Mouse (Mus musculus) urinary bladder, postnatal 4 days (tissue): ENCODE results near the gene Galnt10.
"Not testable (repeated sequence)": the region's sequence is repeated elsewhere in the genome, so short reads cannot be mapped to it uniquely, and the experiment has no call there.

Source experiments
- DNase-seq, 2 experiments: peaks; one replicate each; pipeline ENCODE4 v3.0.0; 2021 to 2022; ENCODE audit warnings: low spot score in 2 of 2

Gene Galnt10

GRCm38 (mm10) chr11:57786616-57787418 is 141.6 kb downstream of the Galnt10 start:
- DNase-seq: peak in 1 of 2 experiments; percentile 26

GRCm38 (mm10) chr11:57787913-57788312 is 142.7 kb downstream of the Galnt10 start:
- DNase-seq: no peak

- DNase-seq: no peak
Observed at GRCm38 (mm10) chr11:57790866-57791535, 145.8 kb downstream of the Galnt10 start.

GRCm38 (mm10) chr11:57795086-57795485 is 149.8 kb downstream of the Galnt10 start:
- DNase-seq: no peak

- DNase-seq: no peak
Observed at GRCm38 (mm10) chr11:57797828-57798227, 152.6 kb downstream of the Galnt10 start.

GRCm38 (mm10) chr11:57799456-57799855 is 154.2 kb downstream of the Galnt10 start:
- no peak for DNase-seq

GRCm38 (mm10) chr11:57800266-57800951 is 155.2 kb downstream of the Galnt10 start:
- no peak for DNase-seq

GRCm38 (mm10) chr11:57800971-57801765 is 155.9 kb downstream of the Galnt10 start, which contains the start of gene Sap30l:
Sap30l (plus strand) TSS chr11:57801637.
- DNase-seq: peak; percentile 94 to 96

GRCm38 (mm10) chr11:57801766-57802510 is 156.7 kb downstream of the Galnt10 start:
- peak; percentile 76 for DNase-seq

- no peak for DNase-seq
Observed at GRCm38 (mm10) chr11:57802511-57802870, 157.2 kb downstream of the Galnt10 start.

GRCm38 (mm10) chr11:57805047-57805446 is 159.8 kb downstream of the Galnt10 start:
- DNase-seq: no peak

GRCm38 (mm10) chr11:57809017-57809731 is 163.9 kb downstream of the Galnt10 start:
- no peak for DNase-seq

- no peak for DNase-seq
Observed at GRCm38 (mm10) chr11:57809732-57810098, 164.5 kb downstream of the Galnt10 start.

GRCm38 (mm10) chr11:57811006-57811405 is 165.8 kb downstream of the Galnt10 start:
- DNase-seq: no peak

GRCm38 (mm10) chr11:57812212-57812611 is 167.0 kb downstream of the Galnt10 start:
- DNase-seq: no peak

GRCm38 (mm10) chr11:57813641-57814040 is 168.4 kb downstream of the Galnt10 start:
- DNase-seq: no peak

- no peak for DNase-seq
Observed at GRCm38 (mm10) chr11:57818189-57818588, 172.9 kb downstream of the Galnt10 start.

- DNase-seq: peak; percentile 79 to 88
Observed at GRCm38 (mm10) chr11:57819999-57820581, 174.8 kb downstream of the Galnt10 start.

GRCm38 (mm10) chr11:57823159-57823558 is 177.9 kb downstream of the Galnt10 start:
- not testable (repeated sequence) for DNase-seq

- DNase-seq: no peak
Observed at GRCm38 (mm10) chr11:57823714-57824113, 178.5 kb downstream of the Galnt10 start.
